Mouse (Mus musculus) frontal cortex, adult 2 months (tissue): ENCODE data around the gene Cep78. TPM values are rescaled to one million over a fixed set of nuclear protein-coding genes. Genes with fewer than 3 reads are reported as not detected.

ENCODE experiments used
- DNase-seq, 2 experiments: peaks; one replicate each; pipeline ENCODE4 v3.0.0; 2022; ENCODE audit warnings: low spot score in 1 of 2; ENCODE audit errors: extremely low spot score in 1 of 2
- polyA plus RNA-seq: library from polyadenylated mRNA; depleted of rRNA; stranded (reverse); fragments of >200 nt; gene quantifications from 2 replicates; pipeline ENCODE4 v1.2.3, GENCODE M21; 2012; rRNA removed

Gene Cep78
- polyA plus RNA-seq, 1 experiment: 10.1 TPM

GRCm38 (mm10) chr19:15913249-15913997 is 71.4 kb downstream of the Cep78 start:
- no peak for DNase-seq

GRCm38 (mm10) chr19:15911441-15911840 is 73.3 kb downstream of the Cep78 start:
- DNase-seq: no peak

- no peak for DNase-seq
These were observed 73.8 kb downstream of the Cep78 start for GRCm38 (mm10) chr19:15910987-15911386.

- no peak for DNase-seq
These were observed 74.3 kb downstream of the Cep78 start for GRCm38 (mm10) chr19:15910488-15910887.

- DNase-seq: no peak
These were observed 76.8 kb downstream of the Cep78 start for GRCm38 (mm10) chr19:15908016-15908415.

Other genes with a start within 250 kb of the Cep78 start
- gene Psat1, start 37.7 kb downstream of the Cep78 start, polyA plus RNA-seq: 112 and 121 TPM in 2 replicates
- 59.5 and 64.6 TPM in 2 replicates for gene Gnaq, start 147.8 kb upstream of the Cep78 start, polyA plus RNA-seq